Mouse (Mus musculus) spleen, postnatal 36 days (tissue): Measurements from ENCODE around the gene Micall1.

Experiments
- DNase-seq, 2 experiments: peaks; one replicate each; pipeline ENCODE4 v3.0.0; 2022; ENCODE audit warnings: low spot score in 2 of 2, mixed read lengths in 1 of 2

Gene Micall1

DNA sequence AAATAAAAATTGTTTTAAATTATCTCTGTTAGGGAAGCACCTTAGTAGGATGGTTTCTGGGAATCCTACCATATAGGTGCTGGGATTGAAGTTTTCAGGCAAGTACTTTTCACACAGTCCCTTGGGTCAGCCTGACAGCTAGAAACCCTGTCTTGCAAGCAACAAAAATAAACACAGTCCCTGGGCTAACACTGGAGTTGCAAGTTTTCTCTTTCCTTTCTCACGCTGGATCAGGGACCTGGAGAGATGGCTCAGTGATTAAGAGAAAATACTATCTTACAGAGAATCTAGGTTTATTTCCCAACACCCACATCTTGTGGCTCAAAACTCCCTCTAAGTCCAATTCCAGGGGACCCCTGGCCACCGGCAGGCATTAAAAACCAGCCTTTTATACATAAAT, 11.6 kb upstream of the Micall1 start:
- DNase-seq, result no peak

DNA sequence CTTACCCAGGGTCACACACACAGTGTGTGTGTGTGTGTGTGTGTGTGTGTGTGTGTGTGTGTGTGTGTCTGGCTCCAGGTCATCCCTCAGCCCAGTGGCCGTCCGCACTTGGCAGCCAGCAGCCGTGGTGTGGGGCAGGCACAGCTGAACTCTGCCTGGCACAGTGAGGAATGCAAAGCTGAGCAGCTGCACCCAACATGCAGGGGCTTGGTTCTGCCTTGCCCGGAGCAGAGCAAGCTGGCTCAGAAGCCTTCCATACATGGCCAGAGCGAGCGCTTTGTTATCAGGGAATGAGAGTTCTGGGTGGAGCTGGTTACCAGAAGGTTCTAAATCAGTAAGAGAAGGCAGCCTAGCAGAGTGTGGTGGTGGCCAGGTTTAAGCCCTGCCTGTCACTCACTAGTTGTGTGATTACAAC, 11.1 kb upstream of the Micall1 start:
- DNase-seq, result no peak

DNA sequence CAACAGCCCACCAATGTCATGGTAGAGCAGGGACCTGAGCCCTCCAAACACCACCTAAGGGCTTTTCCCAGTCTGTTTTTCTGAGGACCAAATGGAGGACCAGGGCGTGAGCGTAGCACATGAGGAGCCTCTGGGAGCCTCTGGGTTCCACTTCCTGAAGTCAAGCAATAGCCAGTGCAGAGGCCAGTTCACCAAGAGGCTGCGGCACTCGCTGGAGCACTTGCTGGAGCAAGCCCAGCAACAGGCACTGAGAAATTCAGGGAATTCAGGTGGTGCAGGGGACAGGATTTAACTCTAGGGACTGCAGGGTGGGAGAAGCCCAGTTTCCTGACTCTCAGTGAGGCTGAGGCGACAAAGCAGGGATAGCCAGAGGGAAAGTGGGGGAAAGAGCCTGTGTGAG, 10.5 kb upstream of the Micall1 start:
- DNase-seq, result no peak

DNA sequence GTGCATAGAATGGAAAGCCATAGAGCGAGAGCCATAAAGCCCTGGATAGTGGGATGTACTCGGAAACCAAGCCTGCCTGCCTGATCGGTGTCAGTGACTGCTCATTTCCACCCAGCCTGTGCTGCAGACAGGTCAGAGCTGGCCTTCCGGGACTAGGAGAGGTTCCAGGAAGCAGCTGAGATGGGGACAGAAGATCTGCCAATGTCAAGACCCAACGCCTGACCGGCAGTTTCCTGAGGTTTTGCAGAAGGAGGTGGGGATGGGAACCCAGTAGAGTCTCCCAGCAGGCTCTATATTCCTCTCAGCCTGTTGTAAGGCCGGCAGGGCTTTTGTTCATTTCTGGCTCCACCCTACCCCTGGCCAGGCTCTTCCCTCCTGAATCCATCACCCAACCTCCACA, 9.8 kb upstream of the Micall1 start:
- DNase-seq, result no peak

DNA sequence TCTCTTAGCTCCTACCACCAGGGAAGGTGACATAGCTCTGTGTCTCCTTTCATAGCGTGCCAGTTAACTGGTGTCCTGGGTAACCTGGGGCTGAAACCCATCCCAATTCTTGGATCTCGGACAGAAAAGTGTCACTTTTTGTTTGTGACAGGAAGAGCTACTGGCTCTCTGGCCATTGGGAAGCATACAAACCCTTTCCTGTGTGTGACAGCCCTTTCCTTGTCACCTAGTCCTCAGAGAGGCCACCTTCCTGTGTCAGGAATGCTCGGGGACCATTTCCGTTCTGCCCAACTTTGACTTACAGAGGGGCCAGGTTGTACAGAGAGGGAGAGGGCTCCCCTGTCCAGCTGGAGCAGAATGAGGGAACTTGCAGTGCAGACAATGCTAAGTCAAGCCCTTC, 9.2 kb upstream of the Micall1 start:
- no peak for DNase-seq

DNA sequence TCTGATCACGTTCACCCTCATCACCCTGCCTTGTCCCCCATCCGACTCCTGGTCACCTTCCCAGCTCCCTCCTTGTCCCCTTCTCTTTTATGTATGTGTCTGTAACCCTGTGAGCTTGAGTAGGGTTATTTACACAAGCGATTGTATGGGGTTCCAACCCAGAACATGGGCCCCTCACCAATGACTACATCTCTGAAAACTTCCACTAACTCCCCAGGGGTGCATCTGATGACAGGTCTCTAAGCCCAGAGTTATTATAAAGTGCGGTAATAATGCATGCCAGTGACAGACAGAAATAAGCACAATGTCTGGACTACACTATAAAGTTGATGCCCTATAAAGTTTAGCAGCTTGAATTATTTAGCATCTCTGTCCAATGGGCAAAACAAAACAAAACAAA, 8.3 kb upstream of the Micall1 start:
- DNase-seq, result no peak

DNA sequence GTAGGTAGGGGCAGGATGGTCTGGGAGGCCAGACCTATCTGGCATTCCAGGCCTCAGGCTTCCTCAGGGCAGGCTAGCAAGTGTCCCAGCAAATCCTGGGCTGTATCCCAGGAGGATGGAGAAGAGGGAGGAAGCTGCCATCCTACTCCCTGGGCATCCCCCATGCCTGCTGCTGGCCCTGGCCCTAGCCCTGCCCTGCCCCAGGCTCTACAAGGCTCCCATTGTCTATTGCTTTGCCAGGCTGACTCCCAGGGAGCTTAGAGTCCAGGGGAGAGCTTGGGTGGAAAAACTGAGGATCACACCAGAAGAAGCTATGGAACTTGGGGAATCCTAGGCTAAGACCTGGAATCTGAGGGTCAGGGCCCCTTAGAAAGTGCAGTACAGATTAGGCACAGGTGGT, 7.2 kb upstream of the Micall1 start:
- no peak for DNase-seq

DNA sequence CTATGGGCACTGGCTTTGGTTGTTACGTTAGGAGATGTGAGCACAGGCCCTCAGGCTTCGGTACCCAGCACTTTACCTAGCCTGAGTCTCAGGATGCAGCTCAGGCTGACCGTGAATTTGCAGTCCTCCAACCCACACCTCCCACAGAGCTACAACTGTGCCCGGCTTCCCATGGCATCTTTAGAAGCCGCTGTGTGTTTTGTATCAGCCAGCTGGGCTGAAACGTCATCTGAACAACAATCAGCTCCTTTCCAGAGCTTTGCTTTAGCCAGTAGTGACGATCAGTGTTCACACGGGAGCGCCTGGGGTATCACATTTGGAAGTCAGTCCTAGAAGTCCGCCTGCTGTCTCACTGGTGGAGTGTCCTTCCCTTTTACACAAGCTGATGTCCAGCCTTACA, 5.4 kb upstream of the Micall1 start:
- DNase-seq, result no peak

DNA sequence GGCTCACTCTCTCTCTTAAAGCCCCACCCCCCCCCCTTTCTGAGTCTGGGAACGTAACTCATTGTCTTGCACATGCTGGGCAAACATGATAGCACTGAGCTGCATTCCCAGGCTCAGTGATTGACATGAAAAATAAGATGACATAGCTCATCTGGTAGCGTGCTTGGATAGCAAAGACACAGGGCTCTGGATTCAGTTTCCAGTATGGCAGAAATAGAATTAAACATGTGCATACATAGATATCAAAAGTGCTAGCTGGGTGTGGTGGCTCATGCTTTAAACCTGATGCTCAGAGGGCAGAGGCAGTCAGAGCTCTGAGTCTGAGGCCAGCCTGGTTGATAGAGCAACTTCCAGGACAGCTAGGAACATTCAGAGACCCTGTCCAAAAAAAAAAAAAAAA, 2.9 kb upstream of the Micall1 start:
- DNase-seq, result no peak

DNA sequence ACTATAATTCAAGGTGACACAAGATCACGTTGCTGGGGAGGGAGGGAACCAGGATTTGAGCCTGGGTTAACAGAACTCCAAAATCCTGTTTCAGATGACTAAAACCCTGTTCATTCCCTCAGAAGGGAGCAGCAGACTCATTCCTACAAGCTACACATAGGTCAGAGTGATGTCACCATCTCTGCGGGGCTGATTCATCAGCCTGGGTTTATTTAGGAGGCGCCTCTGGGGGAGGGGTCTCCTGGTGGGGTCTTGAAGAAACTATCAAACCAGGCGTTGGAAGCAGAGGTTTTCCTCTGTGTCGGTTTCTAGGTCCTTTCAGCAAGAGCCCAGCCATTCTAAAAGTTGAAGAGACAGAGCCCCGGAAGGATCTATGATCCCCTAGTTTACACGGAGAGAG, 732 bp upstream of the Micall1 start:
- no peak for DNase-seq

DNA sequence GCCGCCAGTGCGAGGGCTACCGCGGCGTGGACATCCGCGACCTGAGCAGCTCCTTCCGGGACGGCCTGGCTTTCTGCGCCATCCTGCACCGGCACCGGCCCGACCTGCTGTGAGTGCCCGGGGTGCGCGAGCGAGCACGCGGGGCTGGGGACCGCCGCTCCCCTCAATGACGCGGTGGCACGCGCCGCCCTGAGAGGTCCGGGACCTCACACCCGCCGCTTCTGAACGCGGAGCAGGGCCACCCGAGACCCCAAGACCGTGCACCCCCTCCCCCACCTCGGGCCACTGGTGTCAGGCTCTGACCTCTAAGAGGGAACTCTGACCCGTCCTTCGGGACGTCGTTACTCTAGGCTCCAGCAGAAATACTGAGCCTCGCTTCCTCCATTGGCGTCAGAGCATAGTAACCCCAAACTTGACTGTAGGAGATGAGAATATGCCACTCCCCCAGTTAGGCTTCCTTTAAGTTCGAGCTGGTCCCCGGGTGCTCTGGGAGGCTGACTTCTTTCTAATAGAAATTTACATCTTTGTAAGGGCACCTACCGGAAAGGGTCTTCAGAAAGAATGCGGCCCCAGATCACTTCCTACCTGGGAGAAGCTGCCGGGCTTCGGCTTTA, 730 bp downstream of the Micall1 start:
- DNase-seq, result peak in 1 of 2 experiments; percentile 22

DNA sequence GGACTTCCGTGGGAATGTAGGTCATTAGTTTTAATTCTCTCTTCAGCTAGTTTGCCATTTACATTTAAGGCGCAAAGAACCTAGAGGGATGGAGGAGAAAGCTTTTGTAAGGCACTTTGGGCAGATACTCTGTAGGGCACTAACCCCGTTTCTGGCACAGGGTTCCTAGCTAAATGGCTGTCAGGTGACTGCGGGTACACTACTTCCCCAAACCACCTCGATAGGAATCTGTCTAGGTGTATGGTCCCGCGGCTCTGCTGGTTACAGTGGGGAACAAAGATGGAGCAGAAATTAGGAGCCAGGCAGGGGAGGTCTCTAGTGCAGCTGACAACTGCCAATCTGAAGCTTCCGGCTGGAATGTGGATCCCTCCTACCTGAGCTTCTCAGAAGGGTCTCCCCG, 1.3 kb downstream of the Micall1 start:
- DNase-seq, result no peak

DNA sequence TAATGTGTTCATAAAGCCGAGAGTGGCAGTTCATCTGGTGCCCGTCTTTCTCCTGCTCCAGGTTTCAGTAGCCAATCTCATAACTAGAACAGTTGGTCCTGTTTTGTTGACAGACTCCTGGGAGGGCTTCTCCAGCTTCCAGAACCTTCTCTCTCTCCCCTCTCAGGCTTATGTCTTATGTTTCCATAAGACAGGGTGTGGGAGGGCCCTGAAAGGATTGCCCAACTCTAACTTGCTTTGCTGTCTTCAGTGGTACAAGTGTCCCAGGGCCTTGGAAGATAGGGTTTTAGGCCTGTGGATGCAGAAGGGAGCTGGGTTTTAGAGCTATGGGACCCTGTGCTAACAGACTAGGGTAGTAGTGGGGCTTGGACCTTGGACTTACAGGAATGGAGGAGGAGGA, 1.8 kb downstream of the Micall1 start:
- DNase-seq, result no peak

DNA sequence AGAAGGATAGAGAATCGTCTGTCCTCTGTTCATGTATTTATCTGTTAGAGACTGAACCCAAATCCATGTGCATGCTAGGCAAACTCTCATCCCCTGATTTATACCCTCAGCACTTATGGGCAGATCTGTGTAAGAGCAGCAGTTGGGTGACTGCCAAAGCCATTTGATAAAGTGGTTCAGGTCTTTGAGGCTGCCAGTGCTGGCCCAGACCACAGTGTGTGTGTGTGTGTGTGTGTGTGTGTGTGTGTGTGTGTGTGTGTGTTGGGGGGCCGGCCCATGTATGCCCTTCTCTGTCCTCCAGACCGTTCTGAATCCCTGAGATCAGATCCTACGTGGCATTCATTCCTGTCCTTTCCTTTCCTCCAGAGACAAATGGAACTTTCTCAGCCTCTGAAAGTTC, 3.1 kb downstream of the Micall1 start:
- no peak for DNase-seq

DNA sequence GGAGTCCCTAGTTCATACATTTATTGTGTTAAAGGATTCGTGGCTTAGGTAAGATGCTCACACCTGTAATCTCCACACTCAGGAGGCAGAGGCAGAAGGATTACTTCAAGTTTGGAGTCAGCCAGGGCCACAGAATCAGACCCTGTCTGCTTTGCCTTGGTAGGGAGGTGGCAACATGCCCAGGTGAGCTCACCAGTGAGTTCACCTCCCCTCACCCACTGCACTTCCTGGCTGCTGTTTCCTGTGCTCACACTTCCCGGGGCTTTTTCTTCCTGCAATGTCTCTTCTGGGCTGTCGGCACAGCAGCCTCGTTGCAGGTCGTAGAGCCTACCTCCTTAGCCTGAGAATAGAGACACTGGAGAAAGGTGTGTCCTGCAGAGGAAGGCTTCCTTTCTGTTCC, 6.6 kb downstream of the Micall1 start:
- DNase-seq, result no peak

DNA sequence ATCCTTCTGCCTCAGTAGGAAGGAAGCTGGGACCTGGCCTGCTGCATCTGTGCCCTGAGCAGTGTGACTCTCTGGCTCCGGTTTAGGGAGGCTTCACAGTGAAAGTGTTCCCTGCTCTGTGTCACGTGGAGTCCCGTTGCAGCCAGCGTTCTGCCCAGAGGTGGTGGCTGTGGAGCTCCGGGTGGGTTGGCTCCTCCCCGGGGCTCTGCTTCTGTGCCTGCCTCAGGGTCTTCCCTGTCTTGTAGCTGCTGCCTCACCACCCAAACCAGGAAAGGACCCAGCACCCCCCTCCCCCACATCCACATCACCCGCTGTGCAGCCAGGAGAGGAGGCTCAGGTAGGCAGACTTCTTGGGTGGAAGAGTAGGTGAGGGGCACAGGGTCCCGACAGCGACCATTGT, 10.8 kb downstream of the Micall1 start:
- no peak for DNase-seq

DNA sequence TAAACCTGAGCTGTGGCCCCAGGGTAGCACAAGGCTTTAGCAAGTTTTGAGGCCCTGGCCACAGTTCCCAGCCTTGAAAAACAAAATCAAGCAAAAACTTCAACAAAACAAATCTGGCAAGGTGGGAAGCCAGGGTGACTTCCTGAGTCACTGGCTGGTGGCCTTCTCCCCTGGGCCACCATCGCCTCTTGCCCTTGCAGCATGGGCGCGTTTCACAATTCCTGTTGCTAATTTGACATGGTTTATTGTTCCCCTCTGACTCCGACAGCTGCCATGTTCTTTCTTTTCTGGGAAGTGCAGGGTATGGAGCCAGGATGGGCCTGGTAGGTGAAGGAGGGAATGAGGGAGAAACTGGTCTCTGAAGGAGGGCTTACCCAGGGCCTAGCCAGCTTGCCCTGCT, 13.4 kb downstream of the Micall1 start:
- no peak for DNase-seq

DNA sequence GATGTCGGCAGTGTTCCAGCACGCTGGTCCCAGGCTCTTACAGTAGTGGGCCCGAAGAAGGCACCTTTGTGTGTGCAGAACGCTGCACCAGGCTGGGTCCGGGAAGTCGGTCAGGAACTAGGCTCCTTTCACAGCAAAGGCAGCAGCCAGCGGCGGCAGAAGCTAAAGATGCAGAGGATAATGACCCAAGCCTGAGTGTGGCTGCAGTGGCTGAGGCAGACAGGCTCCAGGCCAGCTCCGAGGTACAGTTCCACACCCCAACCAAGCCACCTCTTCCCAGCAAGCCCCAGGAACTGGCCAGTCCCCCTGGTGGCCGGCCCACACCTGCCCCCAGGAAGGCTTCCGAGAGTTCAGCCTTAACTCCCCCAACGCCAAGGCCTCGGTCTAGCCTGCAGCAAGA, 13.8 kb downstream of the Micall1 start:
- no peak for DNase-seq

DNA sequence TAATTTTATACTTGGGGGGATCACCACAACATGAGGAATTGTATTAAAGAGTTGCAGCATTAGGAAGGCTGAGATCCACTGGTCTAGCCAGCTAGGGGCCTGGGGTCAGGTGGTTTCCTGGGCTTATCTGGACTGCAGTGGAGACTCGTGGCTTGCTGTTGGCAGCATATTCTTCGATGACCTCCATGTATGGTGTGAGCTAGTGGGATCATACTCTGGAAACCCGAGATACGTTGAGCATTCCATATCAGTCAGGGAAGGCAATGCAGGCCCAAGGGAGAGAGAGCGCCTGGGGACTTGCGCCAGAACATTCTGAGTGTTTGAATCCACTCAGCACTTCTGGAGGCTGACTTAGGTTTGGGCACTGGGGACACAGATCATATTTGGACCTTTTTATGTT, 15.1 kb downstream of the Micall1 start:
- no peak for DNase-seq

DNA sequence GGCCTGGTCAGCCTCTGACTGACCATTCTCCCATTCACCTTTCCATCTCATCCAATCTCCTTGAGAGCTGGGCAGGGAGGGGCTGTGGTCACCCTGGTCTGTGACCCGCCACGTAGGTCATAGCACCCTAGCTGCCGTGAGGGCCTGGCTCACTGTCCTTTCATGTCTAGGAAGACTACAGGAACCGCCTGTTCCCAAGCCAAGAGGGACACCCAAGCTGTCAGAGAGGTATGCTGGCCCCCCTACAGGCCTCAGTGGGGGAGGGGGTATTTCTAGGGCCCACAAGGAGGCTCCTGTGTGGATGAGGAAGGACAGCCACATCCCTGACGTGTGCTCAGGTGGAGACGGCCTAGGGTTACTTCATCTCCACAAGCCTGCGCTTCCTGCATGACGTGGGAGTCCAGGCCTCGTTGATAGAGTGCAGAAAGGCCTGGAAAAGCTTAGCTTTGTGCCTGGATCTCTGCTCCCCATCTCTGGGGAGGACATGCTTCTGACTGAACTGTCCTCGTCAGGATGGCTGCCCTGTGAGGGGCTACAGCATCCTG, 15.7 kb downstream of the Micall1 start:
- no peak for DNase-seq

DNA sequence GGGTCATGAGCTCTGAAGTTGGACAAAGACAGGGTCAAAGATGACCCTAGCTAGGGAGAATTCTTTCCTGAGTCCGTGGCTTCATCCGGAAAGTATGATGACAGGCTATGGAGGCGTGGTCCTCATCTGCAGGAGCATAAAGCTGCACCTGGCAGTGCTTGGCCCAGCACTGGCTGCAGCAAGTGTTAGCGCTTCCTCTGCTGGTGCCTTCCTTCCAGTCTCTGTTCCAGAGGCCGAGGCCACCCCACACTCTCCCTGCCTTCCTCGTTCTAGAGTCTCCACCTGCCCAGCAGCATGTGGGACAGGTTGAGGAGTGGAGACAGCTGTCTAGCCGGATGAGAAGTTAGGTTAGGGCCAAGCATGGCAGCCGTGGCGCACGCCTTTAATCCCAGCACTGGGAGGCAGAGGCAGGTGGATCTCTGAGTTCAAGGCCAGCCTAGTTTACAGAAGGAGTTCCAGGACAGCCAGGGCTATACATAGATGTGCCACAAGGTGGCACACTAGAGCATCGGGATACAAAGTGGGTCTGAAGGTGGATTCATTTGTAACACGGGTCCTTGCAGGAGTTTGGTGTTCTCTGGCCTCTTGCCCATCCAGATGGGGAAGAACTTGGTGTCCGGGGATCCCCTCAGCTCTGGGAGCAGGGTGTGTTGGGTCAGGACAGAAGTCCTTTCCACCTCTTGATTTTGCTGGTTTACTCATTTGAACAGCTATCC, 17.7 kb downstream of the Micall1 start:
- no peak for DNase-seq

DNA sequence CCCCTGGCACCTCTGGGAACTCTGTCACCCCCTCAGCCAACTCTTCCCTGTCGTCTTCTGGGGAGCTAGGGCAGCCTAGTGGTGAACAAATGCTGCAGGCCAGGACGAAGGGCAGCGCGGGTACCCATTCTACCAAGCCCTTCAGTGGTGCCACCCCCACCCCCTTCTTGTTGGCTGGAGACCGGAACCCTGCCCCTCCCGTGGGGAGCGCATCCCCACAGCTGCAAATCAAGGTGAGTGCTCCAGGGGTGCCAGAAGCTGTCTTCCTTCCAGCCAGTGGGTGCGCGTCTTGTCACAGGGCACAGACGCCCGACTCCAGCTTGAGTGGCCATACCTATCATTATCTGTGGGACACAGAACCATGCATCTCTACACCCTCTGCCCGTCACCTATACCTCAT, 18.4 kb downstream of the Micall1 start:
- DNase-seq, result no peak

DNA sequence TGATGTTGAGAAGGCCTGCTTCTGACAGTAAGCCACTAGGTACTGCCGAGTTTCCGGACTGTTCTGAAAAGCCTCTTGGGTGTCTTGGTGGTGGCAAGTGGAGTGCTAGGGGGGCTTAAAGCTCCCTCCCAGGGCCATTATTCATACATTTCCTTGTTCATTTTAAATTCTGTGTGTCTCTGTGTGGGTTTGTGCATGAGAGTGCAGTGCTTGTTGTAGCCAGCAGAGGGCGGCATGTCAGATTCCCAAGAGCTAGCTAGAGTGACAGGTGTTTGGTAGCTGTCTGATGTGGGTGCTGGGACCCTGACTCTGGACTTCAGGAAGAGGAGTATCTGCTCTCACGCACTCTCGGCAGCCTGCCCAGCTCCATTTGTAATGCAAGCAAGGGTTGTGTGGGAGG, 19.5 kb downstream of the Micall1 start:
- no peak for DNase-seq

DNA sequence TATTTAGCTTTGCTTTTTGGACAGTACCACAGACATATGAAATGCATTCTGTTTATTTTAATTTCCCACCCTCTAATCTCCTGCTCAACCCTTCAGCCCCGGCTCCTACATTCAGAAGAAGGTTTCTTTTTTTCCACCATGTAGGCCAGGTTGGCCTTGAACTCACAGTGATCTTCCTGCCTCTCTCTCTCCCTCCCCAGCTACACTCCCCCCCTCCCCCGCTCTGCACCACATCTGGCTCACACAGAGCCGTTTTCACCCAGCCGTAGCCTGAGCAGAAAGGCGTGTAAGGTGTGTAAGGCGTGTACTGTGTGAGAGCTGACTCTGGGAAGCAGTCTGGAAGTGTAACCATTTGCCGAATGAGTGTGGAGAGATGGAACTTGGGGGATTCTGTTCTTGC, 20.6 kb downstream of the Micall1 start:
- DNase-seq, result no peak
